Mouse (Mus musculus): Measurements from ENCODE around the gene Ccnh. TPM values are rescaled to one million over a fixed set of nuclear protein-coding genes. Genes with fewer than 3 reads are reported as not detected.

The Ccnh gene
- polyA plus RNA-seq, 1 experiment from 2014 or later = 109 TPM

Other genes starting within 250 kb of the Ccnh start
- gene Rasa1, start 99.7 kb downstream of the Ccnh start, polyA plus RNA-seq (2016; fragmentation: Nextera tagmentation; extraction: Ambion mirVana) = 44.1 and 45.4 TPM in 2 replicates

Measured in midbrain, embryonic 10.5 days (tissue).